Mouse (Mus musculus): ENCODE results near the gene Glod4. TPM values are rescaled to one million over a fixed set of nuclear protein-coding genes. Genes with fewer than 3 reads are reported as not detected.
A peak's percentile ranks its signal among the peaks of the same experiment; 100 is the strongest.

Gene Glod4
- polyA plus RNA-seq, 1 experiment from 2014 or later, result 123 TPM

DNA sequence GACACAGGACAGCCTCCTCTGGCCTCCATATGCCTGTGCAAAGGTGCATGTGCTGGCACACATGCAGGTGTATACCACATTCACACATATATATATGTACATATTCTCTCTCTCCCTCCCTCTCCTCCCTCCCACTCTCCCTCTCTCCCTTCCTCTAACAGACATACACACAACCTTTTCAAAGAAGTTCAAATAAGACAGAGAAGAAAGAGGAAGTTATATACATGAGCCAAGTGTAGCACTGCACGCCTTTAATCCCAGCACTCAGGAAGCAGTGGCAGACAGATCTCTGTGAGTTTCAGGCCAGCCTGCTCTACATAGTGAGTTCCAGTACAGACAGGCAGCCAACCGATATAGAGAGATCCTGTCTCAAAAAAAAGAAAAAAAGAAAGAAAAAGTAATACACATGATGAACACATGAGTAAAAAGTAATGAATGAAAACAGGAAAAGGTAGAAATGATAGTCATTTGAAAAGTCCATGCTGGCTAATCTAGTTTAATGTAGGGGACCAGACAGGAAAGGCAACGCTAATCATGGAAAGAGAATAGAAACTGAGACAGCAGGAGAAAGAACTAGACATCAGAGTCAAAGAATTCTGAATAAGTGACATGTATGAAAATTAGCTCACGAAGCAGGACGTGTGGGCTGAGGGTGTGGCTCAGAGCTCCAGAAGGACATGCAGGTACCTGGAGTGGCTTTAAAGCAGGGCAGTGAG is 90.1 kb downstream of the Glod4 start:
- Histone ChIP-seq H3K4me3 (no peak overlapping the region), H3K4me1 (peaks cover 11% of the 10 kb centered on the region), H3K9ac (no peak overlapping the region), H3K4me2 (no peak overlapping the region), H3K27me3 (replicated peaks) (no peaks in the 10 kb centered on the region), H3K36me3 (replicated peaks) (peaks cover 19% of the 10 kb centered on the region; the same call in 1 of the 2 replicates), H3K27ac (no peak overlapping the region), H3K9me3 (no peaks in the 10 kb centered on the region)
- 87% methylated on average over 5 of the region's 5 CpGs for WGBS
- no peak for ATAC-seq (replicated peaks)

DNA sequence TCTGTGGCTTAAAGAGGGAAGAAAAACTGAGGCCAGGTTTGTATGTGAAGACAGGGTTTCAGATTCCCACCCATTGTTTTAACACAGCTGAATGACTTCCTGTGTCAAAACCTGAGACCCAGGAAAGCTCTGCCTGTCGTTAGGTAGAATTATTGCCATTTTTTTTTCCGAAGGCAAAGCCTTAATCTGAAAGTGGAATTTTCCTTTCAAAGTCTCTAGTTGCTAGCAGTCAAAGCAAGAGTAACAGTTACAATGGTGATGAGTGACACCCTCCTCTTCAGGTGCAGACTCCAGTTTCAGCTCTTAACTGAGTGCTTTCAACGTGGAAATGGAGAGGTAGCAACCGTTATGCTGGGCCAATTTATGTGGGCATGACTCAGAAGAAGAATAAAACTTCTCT is 92.5 kb downstream of the Glod4 start:
- no peak for ATAC-seq (replicated peaks)
- Histone ChIP-seq H3K4me1 (peaks cover 21% of the 10 kb centered on the region), H3K4me2 (no peak overlapping the region), H3K36me3 (replicated peaks) (peaks cover 16% of the 10 kb centered on the region; the same call in 1 of the 2 replicates), H3K9ac (no peak overlapping the region), H3K27ac (no peak overlapping the region), H3K4me3 (no peak overlapping the region), H3K27me3 (replicated peaks) (no peaks in the 10 kb centered on the region), H3K9me3 (no peaks in the 10 kb centered on the region)
- 75% methylated on average over 4 of the region's 4 CpGs for WGBS

DNA sequence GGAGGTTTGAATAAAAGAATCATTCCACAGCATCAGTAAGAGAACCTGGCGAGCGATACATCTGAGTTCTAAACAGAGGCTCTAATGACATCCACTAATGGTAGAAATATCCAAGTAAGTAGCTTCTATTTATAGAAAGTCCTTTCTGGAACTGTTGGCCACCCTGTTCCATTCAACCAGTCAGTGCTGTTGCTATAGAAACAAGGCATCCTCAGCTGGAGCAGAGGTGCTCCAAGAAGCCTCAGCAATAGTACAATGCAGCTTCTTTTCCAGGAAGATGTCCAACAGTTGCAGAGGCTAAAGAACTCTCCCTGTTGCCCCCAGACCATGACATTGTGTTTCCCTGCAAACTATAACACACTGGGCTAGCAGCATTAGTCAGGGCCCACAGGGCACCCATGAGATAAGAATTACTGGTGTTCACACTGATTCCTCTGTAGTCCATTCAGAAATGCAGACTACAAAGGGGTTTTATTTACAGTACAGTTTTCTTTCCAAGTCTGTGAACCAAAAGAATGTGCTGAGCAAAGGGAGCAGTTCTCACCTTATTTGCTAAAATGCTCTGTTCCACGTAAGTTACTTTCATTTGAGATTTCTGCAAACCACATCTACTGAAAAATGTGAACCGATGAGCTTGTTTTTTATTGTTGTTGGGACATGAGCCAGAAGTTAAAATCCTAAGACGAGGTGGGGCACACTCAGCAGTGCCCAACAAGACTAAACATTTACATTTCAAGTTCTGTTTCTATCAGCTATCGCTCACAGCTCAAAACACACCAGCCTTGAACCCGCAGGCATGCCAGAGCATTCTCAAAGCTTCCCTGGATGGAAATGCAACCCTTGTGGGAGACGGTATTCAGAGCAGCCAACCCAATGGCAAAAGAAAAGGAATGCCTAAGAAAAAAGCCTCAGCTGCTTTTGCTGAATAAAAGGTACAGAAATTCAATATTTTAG is 95.2 kb downstream of the Glod4 start:
- H3K36me3 ChIP-seq (replicated peaks), result no peaks in the 10 kb centered on the region; the same call in 1 of the 2 replicates
- H3K4me2 ChIP-seq, result no peak overlapping the region
- ATAC-seq (replicated peaks), result no peak
- peaks cover 21% of the 10 kb centered on the region for H3K4me1 ChIP-seq
- no peaks in the 10 kb centered on the region for H3K9me3 ChIP-seq
- peak overlapping the region; percentile 49 for H3K27ac ChIP-seq
- no peaks in the 10 kb centered on the region for H3K27me3 ChIP-seq (replicated peaks)
- H3K9ac ChIP-seq, result no peak overlapping the region
- WGBS, result 70% methylated on average over 8 of the region's 8 CpGs
- no peak overlapping the region for H3K4me3 ChIP-seq

- H3K36me3 ChIP-seq (replicated peaks), result no peaks in the 10 kb centered on the region; the same call in 1 of the 2 replicates
- no peak overlapping the region for H3K9ac ChIP-seq
- no peaks in the 10 kb centered on the region for H3K27me3 ChIP-seq (replicated peaks)
- ATAC-seq (replicated peaks), result no peak
- no peaks in the 10 kb centered on the region for H3K9me3 ChIP-seq
- WGBS, result 88% methylated on average over 8 of the region's 8 CpGs
- no peak overlapping the region for H3K4me2 ChIP-seq
- H3K4me3 ChIP-seq, result no peak overlapping the region
- peaks cover 21% of the 10 kb centered on the region for H3K4me1 ChIP-seq
- no peak overlapping the region for H3K27ac ChIP-seq
These were observed 97.1 kb downstream of the Glod4 start for GRCm38 (mm10) chr11:76146187-76147010.

DNA sequence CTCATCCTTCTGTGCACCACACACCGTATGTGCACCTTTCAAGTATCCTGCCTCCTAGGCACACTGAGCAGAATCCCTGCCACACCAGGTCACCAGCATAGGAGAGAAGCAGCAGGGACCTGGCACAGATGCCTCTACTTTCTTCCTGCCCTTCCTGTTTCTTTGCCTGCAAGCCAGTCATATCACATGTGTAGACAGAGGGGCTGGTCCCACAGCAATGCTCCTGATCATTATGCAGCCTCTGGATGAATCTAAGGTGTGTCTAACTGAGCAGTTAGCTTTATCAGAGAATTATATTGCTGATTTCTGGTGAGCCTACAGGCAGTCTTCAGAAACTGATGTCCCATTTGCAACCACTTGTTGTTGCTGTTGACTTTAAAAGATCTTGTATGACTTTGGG is 98.4 kb downstream of the Glod4 start:
- H3K9me3 ChIP-seq, result no peaks in the 10 kb centered on the region
- ATAC-seq (replicated peaks), result no peak
- 100% methylated on average over 1 of the region's 1 CpGs for WGBS
- H3K27me3 ChIP-seq (replicated peaks), result no peaks in the 10 kb centered on the region
- H3K36me3 ChIP-seq (replicated peaks), result no peaks in the 10 kb centered on the region
- H3K4me3 ChIP-seq, result no peak overlapping the region
- H3K4me2 ChIP-seq, result no peak overlapping the region
- H3K27ac ChIP-seq, result no peak overlapping the region
- no peak overlapping the region for H3K9ac ChIP-seq
- H3K4me1 ChIP-seq, result peaks cover 21% of the 10 kb centered on the region

GRCm38 (mm10) chr11:76144386-76144785 is 99.1 kb downstream of the Glod4 start:
- Histone ChIP-seq H3K4me2 (no peak overlapping the region), H3K27ac (no peak overlapping the region), H3K4me1 (peaks cover 20% of the 10 kb centered on the region), H3K36me3 (replicated peaks) (no peaks in the 10 kb centered on the region), H3K27me3 (replicated peaks) (no peaks in the 10 kb centered on the region), H3K4me3 (no peak overlapping the region), H3K9me3 (no peaks in the 10 kb centered on the region), H3K9ac (no peak overlapping the region)
- ATAC-seq (replicated peaks), result no peak
- 97% methylated on average over 8 of the region's 8 CpGs for WGBS

DNA sequence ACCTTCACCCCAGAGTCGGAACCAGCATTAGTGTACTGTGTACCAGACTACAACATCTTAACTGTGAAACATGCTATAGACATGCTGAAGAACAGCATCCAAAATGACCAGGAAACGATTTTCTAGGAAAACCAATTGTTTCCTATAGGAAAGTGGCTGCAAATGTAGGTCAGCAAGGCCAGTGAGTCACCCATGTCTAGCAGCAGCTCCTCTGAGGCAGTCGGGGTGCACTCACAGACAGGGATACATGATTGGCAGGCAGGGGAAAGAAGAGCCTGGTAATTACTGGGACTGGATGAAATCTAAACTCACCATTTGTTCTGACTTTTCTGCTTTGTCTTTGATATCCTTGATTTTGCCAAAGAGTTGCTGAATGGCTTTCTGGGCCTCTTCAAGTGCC is 105.5 kb downstream of the Glod4 start:
- WGBS, result 85% methylated on average over 3 of the region's 3 CpGs
- no peak for ATAC-seq (replicated peaks)
- Histone ChIP-seq H3K27me3 (replicated peaks) (no peaks in the 10 kb centered on the region), H3K27ac (no peak overlapping the region), H3K4me1 (no peaks in the 10 kb centered on the region), H3K4me2 (no peak overlapping the region), H3K9ac (no peak overlapping the region), H3K4me3 (no peak overlapping the region), H3K36me3 (replicated peaks) (peaks cover 29% of the 10 kb centered on the region), H3K9me3 (no peaks in the 10 kb centered on the region)

- no peak for ATAC-seq (replicated peaks)
- 85% methylated on average over 7 of the region's 7 CpGs for WGBS
These were observed 107.7 kb downstream of the Glod4 start for GRCm38 (mm10) chr11:76135641-76136437.

DNA sequence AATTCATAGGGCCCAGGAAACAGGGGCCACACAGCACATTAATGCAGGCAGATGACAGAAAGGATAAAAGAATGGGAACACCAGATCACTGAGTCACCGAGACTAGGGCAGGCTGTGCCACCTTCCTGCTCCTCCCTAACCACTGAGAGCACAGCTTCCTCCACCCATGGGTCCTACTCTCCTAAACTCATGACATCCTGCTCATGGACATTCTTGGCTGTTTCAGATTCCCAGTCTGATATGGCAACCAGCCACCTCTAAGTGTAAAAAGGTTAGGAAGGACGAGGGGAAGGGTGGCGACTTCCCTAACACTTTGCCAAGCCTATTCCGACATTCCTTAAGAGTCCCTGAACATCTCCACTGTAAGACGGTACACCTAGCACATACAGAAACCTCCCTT is 112.7 kb downstream of the Glod4 start:
- WGBS, result 91% methylated on average over 5 of the region's 5 CpGs
- Histone ChIP-seq H3K9me3 (no peaks in the 10 kb centered on the region), H3K9ac (no peak overlapping the region), H3K27ac (no peak overlapping the region), H3K4me1 (no peaks in the 10 kb centered on the region), H3K4me3 (no peak overlapping the region), H3K4me2 (no peak overlapping the region), H3K36me3 (replicated peaks) (peaks cover 27% of the 10 kb centered on the region), H3K27me3 (replicated peaks) (no peaks in the 10 kb centered on the region)
- ATAC-seq (replicated peaks), result no peak

More at GRCm38 (mm10) chr11:76135641-76136437, 107.7 kb downstream of the Glod4 start:
- no peak overlapping the region for H3K4me2 ChIP-seq
- H3K27me3 ChIP-seq (replicated peaks), result no peaks in the 10 kb centered on the region
- H3K36me3 ChIP-seq (replicated peaks), result peaks cover 33% of the 10 kb centered on the region
- no peaks in the 10 kb centered on the region for H3K9me3 ChIP-seq
- no peaks in the 10 kb centered on the region for H3K4me1 ChIP-seq
- no peak overlapping the region for H3K4me3 ChIP-seq
- H3K27ac ChIP-seq, result no peak overlapping the region
- no peak overlapping the region for H3K9ac ChIP-seq

DNA sequence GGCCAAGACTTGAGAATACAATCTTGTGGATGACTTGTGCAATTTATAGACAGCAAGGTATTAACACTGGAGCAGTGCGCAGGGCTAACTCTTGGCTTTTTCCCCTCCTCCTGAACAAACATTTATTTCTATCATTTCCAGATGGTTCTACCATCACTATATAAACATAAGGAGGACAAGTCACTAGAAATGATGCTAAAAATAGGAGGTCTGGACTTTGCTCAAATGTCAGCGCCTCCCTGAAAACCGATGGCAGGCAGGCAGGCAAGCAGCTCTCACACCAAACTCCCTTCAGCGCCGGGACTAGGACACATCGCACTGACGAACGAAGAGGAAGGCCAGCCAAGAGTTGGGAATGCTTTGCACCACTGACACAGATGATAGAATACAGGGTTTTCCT is 118.1 kb downstream of the Glod4 start:
- H3K27me3 ChIP-seq (replicated peaks), result no peaks in the 10 kb centered on the region
- no peaks in the 10 kb centered on the region for H3K9me3 ChIP-seq
- H3K4me1 ChIP-seq, result no peaks in the 10 kb centered on the region
- WGBS, result 91% methylated on average over 8 of the region's 8 CpGs
- no peak overlapping the region for H3K4me3 ChIP-seq
- H3K36me3 ChIP-seq (replicated peaks), result peaks cover 22% of the 10 kb centered on the region
- H3K4me2 ChIP-seq, result no peak overlapping the region
- H3K27ac ChIP-seq, result no peak overlapping the region
- ATAC-seq (replicated peaks), result no peak
- no peak overlapping the region for H3K9ac ChIP-seq

DNA sequence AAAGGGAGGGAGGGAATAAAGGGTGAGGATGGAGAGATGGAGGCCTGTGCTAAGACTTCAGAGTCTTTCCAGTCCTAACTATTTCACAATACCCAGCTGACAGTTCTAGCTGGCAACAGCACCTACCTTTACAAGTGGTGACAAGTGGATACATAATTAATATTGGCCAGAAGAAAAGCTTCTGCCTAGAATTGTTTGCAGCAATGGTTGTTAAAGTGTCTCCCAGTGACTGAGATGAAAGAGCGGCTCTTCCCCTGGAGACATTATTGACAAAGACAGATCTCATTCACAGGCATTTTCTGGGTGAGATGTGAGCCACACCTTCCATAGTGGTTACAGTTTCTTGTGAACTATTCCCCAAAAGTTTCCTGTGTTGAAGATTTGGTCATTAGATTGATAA is 120.0 kb downstream of the Glod4 start:
- no peak overlapping the region for H3K4me3 ChIP-seq
- no peak for ATAC-seq (replicated peaks)
- H3K4me2 ChIP-seq, result no peak overlapping the region
- H3K9me3 ChIP-seq, result no peaks in the 10 kb centered on the region
- 84% methylated on average over 1 of the region's 1 CpGs for WGBS
- H3K9ac ChIP-seq, result no peak overlapping the region
- H3K36me3 ChIP-seq (replicated peaks), result peaks cover 23% of the 10 kb centered on the region
- H3K27me3 ChIP-seq (replicated peaks), result no peaks in the 10 kb centered on the region
- H3K27ac ChIP-seq, result no peak overlapping the region
- H3K4me1 ChIP-seq, result no peaks in the 10 kb centered on the region
